Mouse (Mus musculus) liver, embryonic 14.5 days (tissue): ENCODE measurements around the gene 1700001C19Rik.

Source experiments
- CTCF ChIP-seq: IDR thresholded peaks from 2 replicates; pipeline ENCODE4 v1.5.1; 2016; ENCODE audit warnings: antibody characterized with exemption, low read depth, control low read depth
- EP300 ChIP-seq: IDR thresholded peaks from 2 replicates; pipeline ENCODE4 v1.6.1; 2016; ENCODE audit warnings: antibody characterized with exemption, low read depth

GRCm38 (mm10) chr17:47440359-47440890, 3.2 kb upstream of the 1700001C19Rik start:
- TF ChIP-seq CTCF (no peak), EP300 (no peak)
